Mouse (Mus musculus): ENCODE measurements around the gene Gm47996. TPM values are rescaled to one million over a fixed set of nuclear protein-coding genes. Genes with fewer than 3 reads are reported as not detected.

Gm47996 gene
- polyA plus RNA-seq, 1 experiment from 2014 or later, result 0.27 TPM

DNA sequence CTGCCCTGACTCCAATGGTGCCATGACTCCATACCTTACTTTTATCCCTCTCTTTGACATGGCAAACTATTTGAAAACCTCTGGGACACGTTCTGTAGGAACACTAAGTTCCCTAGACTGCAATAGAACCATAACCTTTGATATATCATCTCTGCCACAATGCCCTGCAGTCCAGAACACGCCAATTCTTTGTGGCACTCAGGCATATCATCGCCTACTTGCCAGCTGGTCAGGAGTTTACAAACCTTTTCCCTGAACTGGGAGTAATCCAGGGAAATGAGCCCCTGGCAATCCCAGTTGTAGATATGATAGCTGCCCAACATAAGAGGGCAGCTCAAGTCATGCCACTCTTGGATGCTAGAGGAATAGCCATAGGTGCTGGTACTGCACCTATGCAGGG lies 22.4 kb downstream of the Gm47996 start:
- DNase-seq (ENCODE audit: low spot score) (no peak), ATAC-seq (replicated peaks; ENCODE audit: low FRiP score) (no peak)
- Histone ChIP-seq H3K4me3 (ENCODE audit: low read depth, low read length) (no peak overlapping the region), H3K9me3 (ENCODE audit: control insufficient read depth, low read length) (no peaks in the 10 kb centered on the region), H3K4me1 (replicated peaks; ENCODE audit: control insufficient read depth, insufficient read depth, low read length) (no peaks in the 10 kb centered on the region), H3K9ac (ENCODE audit: low read depth, low read length) (no peak overlapping the region), H3K4me2 (no peak overlapping the region), H3K27ac (ENCODE audit: low read depth, low read length) (no peak overlapping the region), H3K27me3 (replicated peaks; ENCODE audit: control insufficient read depth, insufficient read depth, low read length) (no peaks in the 10 kb centered on the region), H3K36me3 (ENCODE audit: control insufficient read depth, insufficient read depth, low read length) (no peaks in the 10 kb centered on the region)
- 81% methylated on average over 3 of the region's 3 CpGs for WGBS

DNA sequence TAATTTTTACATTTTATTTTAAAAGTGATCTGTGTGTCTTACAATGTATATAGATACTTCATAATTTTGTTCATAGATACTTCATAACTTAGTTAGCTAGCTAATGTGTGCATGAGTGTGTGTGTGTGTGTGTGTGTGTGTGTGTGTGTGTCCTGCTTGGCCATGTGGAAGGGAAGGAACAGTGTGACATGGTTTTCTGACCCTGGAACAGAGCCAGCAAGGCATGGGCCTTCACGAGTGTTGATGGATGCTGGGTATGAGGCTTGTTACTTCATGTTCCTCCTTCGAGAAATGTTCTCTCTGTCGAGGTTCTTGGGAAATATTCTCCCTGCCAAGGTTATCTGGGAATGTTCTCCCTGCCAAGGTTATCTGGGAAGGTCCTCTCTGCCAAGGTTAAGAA lies 23.8 kb downstream of the Gm47996 start:
- Histone ChIP-seq H3K36me3 (ENCODE audit: control insufficient read depth, insufficient read depth, low read length) (no peaks in the 10 kb centered on the region), H3K4me2 (no peak overlapping the region), H3K27me3 (replicated peaks; ENCODE audit: control insufficient read depth, insufficient read depth, low read length) (no peaks in the 10 kb centered on the region), H3K9ac (ENCODE audit: low read depth, low read length) (no peak overlapping the region), H3K9me3 (ENCODE audit: control insufficient read depth, low read length) (no peaks in the 10 kb centered on the region), H3K4me3 (ENCODE audit: low read depth, low read length) (no peak overlapping the region), H3K4me1 (replicated peaks; ENCODE audit: control insufficient read depth, insufficient read depth, low read length) (no peaks in the 10 kb centered on the region), H3K27ac (ENCODE audit: low read depth, low read length) (no peak overlapping the region)
- WGBS, result 83% methylated on average over 3 of the region's 3 CpGs
- ATAC-seq (replicated peaks; ENCODE audit: low FRiP score), result no peak
- DNase-seq (ENCODE audit: low spot score), result no peak

- Histone ChIP-seq H3K27me3 (replicated peaks; ENCODE audit: control insufficient read depth, insufficient read depth, low read length) (no peaks in the 10 kb centered on the region), H3K27ac (ENCODE audit: low read depth, low read length) (no peak overlapping the region), H3K9me3 (ENCODE audit: control insufficient read depth, low read length) (no peaks in the 10 kb centered on the region), H3K4me3 (ENCODE audit: low read depth, low read length) (no peak overlapping the region), H3K36me3 (ENCODE audit: control insufficient read depth, insufficient read depth, low read length) (no peaks in the 10 kb centered on the region), H3K4me1 (replicated peaks; ENCODE audit: control insufficient read depth, insufficient read depth, low read length) (no peaks in the 10 kb centered on the region), H3K4me2 (no peak overlapping the region), H3K9ac (ENCODE audit: low read depth, low read length) (no peak overlapping the region)
- DNase-seq (ENCODE audit: low spot score) (no peak), ATAC-seq (replicated peaks; ENCODE audit: low FRiP score) (no peak)
- WGBS, result 68% methylated on average over 2 of the region's 2 CpGs
These were observed 25.6 kb downstream of the Gm47996 start for GRCm38 (mm10) chr1:151235574-151235973.

GRCm38 (mm10) chr1:151236141-151236930 lies 26.4 kb downstream of the Gm47996 start:
- ATAC-seq (replicated peaks; ENCODE audit: low FRiP score) (no peak), DNase-seq (ENCODE audit: low spot score) (no peak)
- Histone ChIP-seq H3K9ac (ENCODE audit: low read depth, low read length) (no peak overlapping the region), H3K27me3 (replicated peaks; ENCODE audit: control insufficient read depth, insufficient read depth, low read length) (no peaks in the 10 kb centered on the region), H3K9me3 (ENCODE audit: control insufficient read depth, low read length) (no peaks in the 10 kb centered on the region), H3K4me1 (replicated peaks; ENCODE audit: control insufficient read depth, insufficient read depth, low read length) (no peaks in the 10 kb centered on the region), H3K4me3 (ENCODE audit: low read depth, low read length) (no peak overlapping the region), H3K4me2 (no peak overlapping the region), H3K27ac (ENCODE audit: low read depth, low read length) (no peak overlapping the region), H3K36me3 (ENCODE audit: control insufficient read depth, insufficient read depth, low read length) (no peaks in the 10 kb centered on the region)
- WGBS, result 72% methylated on average over 13 of the region's 13 CpGs

- no peaks in the 10 kb centered on the region for H3K27me3 ChIP-seq (replicated peaks; ENCODE audit: control insufficient read depth, insufficient read depth, low read length)
- no peaks in the 10 kb centered on the region for H3K36me3 ChIP-seq (ENCODE audit: control insufficient read depth, insufficient read depth, low read length)
- WGBS, result 75% methylated on average over 3 of the region's 3 CpGs
- H3K4me3 ChIP-seq (ENCODE audit: low read depth, low read length), result no peak overlapping the region
- H3K27ac ChIP-seq (ENCODE audit: low read depth, low read length), result no peak overlapping the region
- no peak overlapping the region for H3K4me2 ChIP-seq
- DNase-seq (ENCODE audit: low spot score), result no peak
- no peaks in the 10 kb centered on the region for H3K4me1 ChIP-seq (replicated peaks; ENCODE audit: control insufficient read depth, insufficient read depth, low read length)
- H3K9me3 ChIP-seq (ENCODE audit: control insufficient read depth, low read length), result no peaks in the 10 kb centered on the region
- no peak for ATAC-seq (replicated peaks; ENCODE audit: low FRiP score)
- H3K9ac ChIP-seq (ENCODE audit: low read depth, low read length), result no peak overlapping the region
These were observed 27.8 kb downstream of the Gm47996 start for GRCm38 (mm10) chr1:151237780-151238179.

DNA sequence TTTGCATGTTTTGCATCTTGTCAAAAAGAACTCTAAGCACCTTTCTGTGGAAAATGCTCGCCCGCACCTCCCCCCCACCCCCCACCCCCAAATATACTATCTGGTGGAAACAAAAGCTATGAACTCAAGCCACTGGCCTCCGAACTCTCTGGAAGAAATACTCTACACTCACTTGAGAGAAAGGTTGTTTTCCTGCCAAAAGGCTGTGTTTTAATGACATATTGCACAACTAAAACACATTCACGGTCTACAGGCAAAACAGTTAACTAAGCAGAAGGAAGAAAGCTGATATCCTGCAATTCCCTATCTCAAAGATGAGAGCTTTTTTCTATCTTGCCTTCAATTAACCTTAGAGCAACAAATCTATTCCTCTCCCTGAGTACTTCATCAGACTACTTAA lies 33.4 kb downstream of the Gm47996 start:
- H3K27ac ChIP-seq (ENCODE audit: low read depth, low read length), result no peak overlapping the region
- DNase-seq (ENCODE audit: low spot score) (no peak), ATAC-seq (replicated peaks; ENCODE audit: low FRiP score) (no peak)
- no peaks in the 10 kb centered on the region for H3K9me3 ChIP-seq (ENCODE audit: control insufficient read depth, low read length)
- H3K27me3 ChIP-seq (replicated peaks; ENCODE audit: control insufficient read depth, insufficient read depth, low read length), result no peaks in the 10 kb centered on the region
- no peak overlapping the region for H3K4me2 ChIP-seq
- no peak overlapping the region for H3K9ac ChIP-seq (ENCODE audit: low read depth, low read length)
- H3K4me1 ChIP-seq (replicated peaks; ENCODE audit: control insufficient read depth, insufficient read depth, low read length), result no peaks in the 10 kb centered on the region
- H3K36me3 ChIP-seq (ENCODE audit: control insufficient read depth, insufficient read depth, low read length), result no peaks in the 10 kb centered on the region
- H3K4me3 ChIP-seq (ENCODE audit: low read depth, low read length), result no peak overlapping the region
- WGBS, result 84% methylated on average over 4 of the region's 4 CpGs

- H3K36me3 ChIP-seq (ENCODE audit: control insufficient read depth, insufficient read depth, low read length), result no peaks in the 10 kb centered on the region
- no peak for DNase-seq (ENCODE audit: low spot score)
- WGBS, result 88% methylated on average over 5 of the region's 5 CpGs
These were observed 34.1 kb downstream of the Gm47996 start for GRCm38 (mm10) chr1:151244013-151244412.

DNA sequence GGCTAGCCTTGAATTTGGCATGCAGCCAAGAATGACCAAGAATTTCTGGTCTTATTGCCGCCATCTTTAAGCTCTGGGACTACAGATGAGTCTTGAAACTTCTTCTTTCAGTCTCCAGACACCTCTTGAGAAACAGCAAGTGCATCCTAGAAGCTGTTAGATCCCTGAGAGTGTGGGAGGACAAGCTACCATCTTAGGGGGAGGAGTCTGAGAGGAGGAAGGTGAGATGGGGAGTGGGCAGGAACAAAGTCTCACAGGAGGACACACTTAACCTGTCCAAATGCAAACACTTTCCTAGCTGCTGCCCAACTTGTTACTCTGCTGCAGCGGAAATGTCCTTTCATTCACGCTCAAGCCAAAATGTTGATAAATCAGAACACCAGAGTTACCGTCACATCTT lies 34.8 kb downstream of the Gm47996 start:
- H3K4me3 ChIP-seq (ENCODE audit: low read depth, low read length), result no peak overlapping the region
- no peak overlapping the region for H3K4me2 ChIP-seq
- H3K4me1 ChIP-seq (replicated peaks; ENCODE audit: control insufficient read depth, insufficient read depth, low read length), result no peaks in the 10 kb centered on the region
- 86% methylated on average over 4 of the region's 4 CpGs for WGBS
- no peak overlapping the region for H3K9ac ChIP-seq (ENCODE audit: low read depth, low read length)
- DNase-seq (ENCODE audit: low spot score) (no peak), ATAC-seq (replicated peaks; ENCODE audit: low FRiP score) (no peak)
- no peaks in the 10 kb centered on the region for H3K27me3 ChIP-seq (replicated peaks; ENCODE audit: control insufficient read depth, insufficient read depth, low read length)
- H3K36me3 ChIP-seq (ENCODE audit: control insufficient read depth, insufficient read depth, low read length), result no peaks in the 10 kb centered on the region
- no peak overlapping the region for H3K27ac ChIP-seq (ENCODE audit: low read depth, low read length)
- no peaks in the 10 kb centered on the region for H3K9me3 ChIP-seq (ENCODE audit: control insufficient read depth, low read length)

More at GRCm38 (mm10) chr1:151244013-151244412, 34.1 kb downstream of the Gm47996 start:
- H3K27ac ChIP-seq (ENCODE audit: low read depth, low read length), result no peak overlapping the region
- no peaks in the 10 kb centered on the region for H3K4me1 ChIP-seq (replicated peaks; ENCODE audit: control insufficient read depth, insufficient read depth, low read length)
- H3K27me3 ChIP-seq (replicated peaks; ENCODE audit: control insufficient read depth, insufficient read depth, low read length), result no peaks in the 10 kb centered on the region
- ATAC-seq (replicated peaks; ENCODE audit: low FRiP score), result no peak
- no peak overlapping the region for H3K9ac ChIP-seq (ENCODE audit: low read depth, low read length)
- no peak overlapping the region for H3K4me2 ChIP-seq
- H3K9me3 ChIP-seq (ENCODE audit: control insufficient read depth, low read length), result no peaks in the 10 kb centered on the region
- H3K4me3 ChIP-seq (ENCODE audit: low read depth, low read length), result no peak overlapping the region

GRCm38 (mm10) chr1:151245165-151245564 lies 35.2 kb downstream of the Gm47996 start:
- 76% methylated on average over 10 of the region's 10 CpGs for WGBS
- no peak overlapping the region for H3K4me2 ChIP-seq
- no peak for ATAC-seq (replicated peaks; ENCODE audit: low FRiP score)
- H3K9me3 ChIP-seq (ENCODE audit: control insufficient read depth, low read length), result no peaks in the 10 kb centered on the region
- no peaks in the 10 kb centered on the region for H3K36me3 ChIP-seq (ENCODE audit: control insufficient read depth, insufficient read depth, low read length)
- no peak for DNase-seq (ENCODE audit: low spot score)
- H3K4me1 ChIP-seq (replicated peaks; ENCODE audit: control insufficient read depth, insufficient read depth, low read length), result no peaks in the 10 kb centered on the region
- H3K4me3 ChIP-seq (ENCODE audit: low read depth, low read length), result no peak overlapping the region
- H3K27ac ChIP-seq (ENCODE audit: low read depth, low read length), result no peak overlapping the region
- no peak overlapping the region for H3K9ac ChIP-seq (ENCODE audit: low read depth, low read length)
- H3K27me3 ChIP-seq (replicated peaks; ENCODE audit: control insufficient read depth, insufficient read depth, low read length), result no peaks in the 10 kb centered on the region
